19 mouse cellular contexts compared by ENCODE assay signal in the genomic region with DNA sequence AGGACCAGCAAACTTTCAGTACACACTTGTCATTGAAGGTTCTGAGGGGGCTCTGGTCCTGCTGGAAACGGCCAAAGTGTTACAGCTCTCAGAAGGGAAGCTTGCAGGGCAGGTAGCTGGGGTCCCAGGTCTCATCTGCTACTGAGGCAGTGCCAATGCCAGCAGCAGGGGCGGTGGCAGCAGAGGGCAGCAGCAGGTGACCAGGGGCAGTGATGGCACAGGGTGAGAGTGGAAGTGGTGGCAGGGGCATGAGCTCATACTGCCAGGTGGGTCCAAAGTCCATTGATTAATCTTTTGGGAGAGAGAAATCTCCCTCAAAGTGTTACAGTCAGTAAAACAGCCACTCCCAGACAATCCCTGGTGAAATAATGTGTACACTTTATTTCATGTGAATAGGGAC.
DNase-seq lines count a peak whose midpoint lies in the region; ATAC-seq and TF ChIP-seq lines count a peak whose summit lies in the region.
"Had no signal": no experiment of that assay in that cellular context is flagged by ENCODE, and none has a peak within 500 bp of the region (broad histone marks: within the 10 kb centered on the region; RNA-seq: fewer than 3 reads in every experiment).

No protein-coding gene starts in this region.

- TF ChIP-seq EP300 in heart, postnatal 0 days (IDR thresholded peaks at IDR 0.05; ENCODE audit: low read depth): no peak
- TF ChIP-seq EP300 in liver, postnatal 0 days (IDR thresholded peaks at IDR 0.05; ENCODE audit: low read depth): no peak

- no peaks in the 10 kb centered on the region for H3K79me2 ChIP-seq in liver, adult 2 months (ENCODE audit: control insufficient read depth, insufficient read depth, low read length)

- H3K4me3 ChIP-seq in heart, embryonic 12.5 days: no peak overlapping the region
- H3K4me3 ChIP-seq in heart, postnatal 0 days (ENCODE audit: low read depth, low read length): no peak overlapping the region
- H3K4me3 ChIP-seq in heart, embryonic 11.5 days (ENCODE audit: low read depth, low read length): no peak overlapping the region
- H3K4me3 ChIP-seq in liver, adult 2 months (ENCODE audit: insufficient read depth, low read depth, low read length): no peak overlapping the region
- H3K4me3 ChIP-seq in liver, postnatal 0 days (ENCODE audit: low read depth, low read length): no peak overlapping the region
- H3K4me3 ChIP-seq: embryonic facial prominence, embryonic 10.5 days; forebrain, embryonic 13.5 days; heart, adult 2 months; hindbrain, embryonic 15.5 days had no signal

- no peaks in the 10 kb centered on the region for H3K36me3 ChIP-seq in heart, embryonic 12.5 days
- H3K36me3 ChIP-seq in heart, postnatal 0 days (replicated peaks; ENCODE audit: control insufficient read depth, insufficient read depth, low read length): no peaks in the 10 kb centered on the region
- no peaks in the 10 kb centered on the region for H3K36me3 ChIP-seq in heart, embryonic 11.5 days (ENCODE audit: control insufficient read depth, insufficient read depth, low read length)
- no peaks in the 10 kb centered on the region for H3K36me3 ChIP-seq in liver, adult 2 months (ENCODE audit: control insufficient read depth, insufficient read depth, low read length)
- H3K36me3 ChIP-seq in liver, postnatal 0 days (replicated peaks; ENCODE audit: insufficient read depth, low read length): no peaks in the 10 kb centered on the region
- H3K36me3 ChIP-seq: embryonic facial prominence, embryonic 10.5 days had no signal

- DNase-seq in cerebellum, postnatal 10 days: peak; percentile 55 to 71
- no peak for DNase-seq in cerebellum, adult 18-20 months
- DNase-seq in heart, postnatal 10 days: no peak
- no peak for DNase-seq in heart, postnatal 0 days (ENCODE audit: low spot score)
- peak; percentile 87 for DNase-seq in liver, adult 2 months (ENCODE audit: extremely low read depth, low read depth, low spot score)
- DNase-seq in liver, postnatal 0 days: no peak
- DNase-seq: adrenal gland, postnatal 10 days; cerebellum, adult 11-12 months; cerebellum, postnatal 36 days; forebrain, postnatal 0 days; gastrocnemius, postnatal 25 days; heart, adult 2 months; heart, postnatal 36 days; kidney, adult 11 months had no signal

- H3K9me3 ChIP-seq in heart, embryonic 12.5 days (replicated peaks): no peaks in the 10 kb centered on the region
- no peaks in the 10 kb centered on the region for H3K9me3 ChIP-seq in heart, postnatal 0 days (replicated peaks; ENCODE audit: control insufficient read depth, low read length)
- no peaks in the 10 kb centered on the region for H3K9me3 ChIP-seq in heart, embryonic 11.5 days (replicated peaks; ENCODE audit: control insufficient read depth, low read length)
- H3K9me3 ChIP-seq in liver, postnatal 0 days (ENCODE audit: low read length): no peaks in the 10 kb centered on the region
- H3K9me3 ChIP-seq: embryonic facial prominence, embryonic 10.5 days; hindbrain, embryonic 15.5 days had no signal

- no peak overlapping the region for H3K4me2 ChIP-seq in heart, embryonic 12.5 days
- no peak overlapping the region for H3K4me2 ChIP-seq in heart, postnatal 0 days (ENCODE audit: low read depth, low read length)
- no peak overlapping the region for H3K4me2 ChIP-seq in heart, embryonic 11.5 days
- no peak overlapping the region for H3K4me2 ChIP-seq in liver, postnatal 0 days (ENCODE audit: low read depth, low read length)
- H3K4me2 ChIP-seq: forebrain, embryonic 13.5 days; hindbrain, embryonic 15.5 days had no signal

- H3K27ac ChIP-seq in heart, embryonic 12.5 days (ENCODE audit: poor library complexity, severe bottlenecking): peak overlapping the region; percentile 45; the same call in 1 of the 2 replicates
- peak overlapping the region; percentile 86 for H3K27ac ChIP-seq in heart, postnatal 0 days (ENCODE audit: low read depth)
- H3K27ac ChIP-seq in heart, embryonic 11.5 days (ENCODE audit: low read depth, low read length): no peak overlapping the region
- H3K27ac ChIP-seq in liver, adult 2 months (replicated peaks; ENCODE audit: insufficient read depth, low read depth, low read length): no peak overlapping the region; the same call in 1 of the 2 replicates
- no peak overlapping the region for H3K27ac ChIP-seq in liver, postnatal 0 days (ENCODE audit: low read depth)
- H3K27ac ChIP-seq: embryonic facial prominence, embryonic 10.5 days; forebrain, embryonic 13.5 days; hindbrain, embryonic 15.5 days had no signal

- no peak for TF ChIP-seq CTCF in heart, postnatal 0 days (IDR thresholded peaks at IDR 0.05; ENCODE audit: low read depth)
- no peak for TF ChIP-seq CTCF in liver, adult 2 months (IDR thresholded peaks at IDR 0.05; ENCODE audit: low read depth, low read length)
- no peak for TF ChIP-seq CTCF in liver, postnatal 0 days (IDR thresholded peaks at IDR 0.05; ENCODE audit: low read depth)

- H3K4me1 ChIP-seq in heart, embryonic 12.5 days (replicated peaks): peaks cover 41% of the 10 kb centered on the region
- H3K4me1 ChIP-seq in heart, postnatal 0 days (ENCODE audit: control insufficient read depth, insufficient read depth): peaks cover 24% of the 10 kb centered on the region
- H3K4me1 ChIP-seq in heart, embryonic 11.5 days (ENCODE audit: control insufficient read depth, insufficient read depth, low read length): peaks cover 13% of the 10 kb centered on the region
- H3K4me1 ChIP-seq in liver, adult 2 months (ENCODE audit: control insufficient read depth, insufficient read depth, low read length): peaks cover 15% of the 10 kb centered on the region
- no peaks in the 10 kb centered on the region for H3K4me1 ChIP-seq in liver, postnatal 0 days (ENCODE audit: insufficient read depth)

- TF ChIP-seq POLR2A in liver, adult 2 months (IDR thresholded peaks at IDR 0.05; ENCODE audit: extremely low read depth, insufficient read depth, low read length): no peak

- 68% methylated on average over 2 of the region's 2 CpGs for whole genome bisulfite sequencing in heart, embryonic 12.5 days
- WGBS in heart, postnatal 0 days: 69% methylated on average over 2 of the region's 2 CpGs
- 63% methylated on average over 2 of the region's 2 CpGs for WGBS in heart, embryonic 11.5 days (ENCODE audit: insufficient replicate concordance)
- 43% methylated on average over 2 of the region's 2 CpGs for WGBS in liver, adult 2 months
- 67% methylated on average over 2 of the region's 2 CpGs for WGBS in liver, postnatal 0 days (ENCODE audit: insufficient replicate concordance)

- no peak for ATAC-seq in heart, embryonic 12.5 days (ENCODE audit: insufficient number of reproducible peaks, low FRiP score)
- no peak for ATAC-seq in heart, postnatal 0 days (ENCODE audit: insufficient read depth, low read depth)
- no peak for ATAC-seq in heart, embryonic 11.5 days (replicated peaks; ENCODE audit: insufficient number of reproducible peaks, low FRiP score, low TSS enrichment)
- no peak for ATAC-seq in liver, postnatal 0 days
- ATAC-seq: forebrain, embryonic 13.5 days; forebrain, postnatal 0 days had no signal

- no peaks in the 10 kb centered on the region for H3K27me3 ChIP-seq in heart, embryonic 12.5 days (replicated peaks)
- H3K27me3 ChIP-seq in heart, postnatal 0 days (ENCODE audit: control insufficient read depth, insufficient read depth, low read length): no peaks in the 10 kb centered on the region
- H3K27me3 ChIP-seq in heart, embryonic 11.5 days (ENCODE audit: control insufficient read depth, insufficient read depth, low read length): no peaks in the 10 kb centered on the region
- H3K27me3 ChIP-seq in liver, adult 2 months (ENCODE audit: control insufficient read depth, insufficient read depth, low read length): no peaks in the 10 kb centered on the region
- no peaks in the 10 kb centered on the region for H3K27me3 ChIP-seq in liver, postnatal 0 days (ENCODE audit: insufficient read depth, low read length)
- H3K27me3 ChIP-seq: hindbrain, embryonic 15.5 days had no signal

- H3K9ac ChIP-seq in heart, embryonic 12.5 days: no peak overlapping the region
- H3K9ac ChIP-seq in heart, postnatal 0 days (replicated peaks; ENCODE audit: low read depth, low read length): no peak overlapping the region
- no peak overlapping the region for H3K9ac ChIP-seq in heart, embryonic 11.5 days (ENCODE audit: low read depth, low read length)
- H3K9ac ChIP-seq in liver, adult 2 months (ENCODE audit: low read depth, low read length): no peak overlapping the region
- H3K9ac ChIP-seq in liver, postnatal 0 days (replicated peaks): no peak overlapping the region
- H3K9ac ChIP-seq: forebrain, embryonic 13.5 days; forebrain, postnatal 0 days; hindbrain, embryonic 15.5 days had no signal

- intact Hi-C loops in heart, postnatal 10 days (cut with DNase I): no loop called here

Comparison
In these comparisons a context has a peak if more than half of its experiments do, and no peak if none do; other contexts are left out.
1. DNase-seq: peak in cerebellum, postnatal 10 days (2 of 2) and liver, adult 2 months (single experiment); none in cerebellum, adult 18-20 months (0 of 2), heart, postnatal 10 days (0 of 2), heart, postnatal 0 days (single experiment) and liver, postnatal 0 days (single experiment).
2. H3K27ac ChIP-seq: peak in heart, embryonic 12.5 days (single experiment) and heart, postnatal 0 days (single experiment); none in heart, embryonic 11.5 days (single experiment), liver, adult 2 months (single experiment) and liver, postnatal 0 days (single experiment).